In the genomic region with DNA sequence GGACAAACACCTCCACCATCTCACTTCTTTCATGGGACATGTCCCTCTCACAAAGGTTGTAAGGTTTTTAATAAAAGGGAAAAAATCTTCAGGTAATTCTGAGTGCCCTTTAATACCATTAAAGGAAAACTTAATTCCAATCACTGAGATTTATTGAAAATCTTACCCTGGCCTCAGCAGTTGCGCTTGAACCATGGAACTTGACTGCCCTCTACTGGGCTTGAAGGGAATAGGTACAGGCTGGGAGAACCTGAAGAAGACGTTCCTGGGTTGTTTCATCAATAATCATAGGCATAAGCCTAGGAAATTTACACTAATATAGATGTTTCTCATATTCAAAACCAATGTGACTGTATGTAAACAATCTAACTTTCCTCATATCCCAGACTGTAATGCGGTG, we compare ENCODE assay signal across 9 mouse cellular contexts.
A peak's percentile ranks its signal among the peaks of the same experiment; 100 is the strongest.
DNase-seq lines count a peak whose midpoint lies in the region; ATAC-seq and TF ChIP-seq lines count a peak whose summit lies in the region.
"Had no signal": no experiment of that assay in that cellular context is flagged by ENCODE, and none has a peak within 500 bp of the region (broad histone marks: within the 10 kb centered on the region; RNA-seq: fewer than 3 reads in every experiment).

No protein-coding gene starts in this region.

- peak; percentile 49 for TF ChIP-seq CTCF in ES-Bruce4 (IDR thresholded peaks at IDR 0.05; ENCODE audit: low read depth, low read length)
- peak; percentile 98 for TF ChIP-seq CTCF in layer of hippocampus, adult 2 months (conservative IDR thresholded peaks at IDR 0.05)
- peak; percentile 96 for TF ChIP-seq CTCF in stomach, postnatal 0 days (IDR thresholded peaks at IDR 0.05; ENCODE audit: low read depth)

- H3K9me3 ChIP-seq in ES-Bruce4 (replicated peaks; ENCODE audit: control insufficient read depth, insufficient read depth, low read length, poor library complexity, severe bottlenecking), result no peaks in the 10 kb centered on the region
- H3K9me3 ChIP-seq in stomach, postnatal 0 days (ENCODE audit: control insufficient read depth, low read length), result no peaks in the 10 kb centered on the region
- H3K9me3 ChIP-seq: heart, embryonic 15.5 days had no signal

- ATAC-seq in CD4-positive, CD25-positive, alpha-beta regulatory T cell, adult 4 months, result no peak
- ATAC-seq in megakaryocyte, adult 5-6 weeks (ENCODE audit: poor library complexity, severe bottlenecking), result peak; percentile 85
- no peak for ATAC-seq in stomach, postnatal 0 days (ENCODE audit: low FRiP score, low TSS enrichment)

- no peak for TF ChIP-seq EP300 in ES-Bruce4 (IDR thresholded peaks at IDR 0.05; ENCODE audit: insufficient read depth, low read depth, low read length)
- TF ChIP-seq EP300 in stomach, postnatal 0 days (optimal IDR thresholded peaks at IDR 0.05), result no peak

- H3K27ac ChIP-seq in ES-Bruce4 (ENCODE audit: insufficient read depth, low read length), result no peak overlapping the region
- H3K27ac ChIP-seq in layer of hippocampus, adult 2 months, result no peak overlapping the region
- no peak overlapping the region for H3K27ac ChIP-seq in stomach, postnatal 0 days (replicated peaks)
- H3K27ac ChIP-seq: heart, embryonic 15.5 days had no signal

- no peak for TF ChIP-seq POLR2A in ES-Bruce4 (IDR thresholded peaks at IDR 0.05; ENCODE audit: insufficient read depth, low read length)

- H3K9ac ChIP-seq in ES-Bruce4 (ENCODE audit: low read depth, poor library complexity, severe bottlenecking), result no peak overlapping the region
- no peak overlapping the region for H3K9ac ChIP-seq in stomach, postnatal 0 days (ENCODE audit: low read length)
- H3K9ac ChIP-seq: heart, embryonic 15.5 days had no signal

- H3K27me3 ChIP-seq in ES-Bruce4 (ENCODE audit: control insufficient read depth, insufficient read depth, low read length, poor library complexity, severe bottlenecking), result no peaks in the 10 kb centered on the region
- H3K27me3 ChIP-seq in stomach, postnatal 0 days (ENCODE audit: control insufficient read depth, insufficient read depth, low read length), result no peaks in the 10 kb centered on the region
- H3K27me3 ChIP-seq: heart, embryonic 15.5 days had no signal

- WGBS in stomach, postnatal 0 days, result 16% methylated on average over 3 of the region's 3 CpGs

- peak; percentile 4 for DNase-seq in CD4-positive, CD25-positive, alpha-beta regulatory T cell, adult 2 months (ENCODE audit: low read depth, low spot score)
- peak; percentile 74 to 78 for DNase-seq in cerebellum, postnatal 10 days
- DNase-seq in frontal cortex, postnatal 36 days (ENCODE audit: low spot score in 2 of 2), result peak; percentile 13 to 52
- DNase-seq in layer of hippocampus, adult 2 months (ENCODE audit: low spot score in 2 of 2), result peak; percentile 32 to 70
- peak; percentile 38 for DNase-seq in stomach, postnatal 0 days (ENCODE audit: low spot score)

- no peaks in the 10 kb centered on the region for H3K4me1 ChIP-seq in ES-Bruce4 (ENCODE audit: control insufficient read depth, insufficient read depth, low read length)
- H3K4me1 ChIP-seq in stomach, postnatal 0 days (replicated peaks; ENCODE audit: control insufficient read depth, insufficient read depth), result no peaks in the 10 kb centered on the region

- no peaks in the 10 kb centered on the region for H3K36me3 ChIP-seq in ES-Bruce4 (ENCODE audit: control insufficient read depth, insufficient read depth, low read length, poor library complexity, severe bottlenecking)
- no peaks in the 10 kb centered on the region for H3K36me3 ChIP-seq in stomach, postnatal 0 days (ENCODE audit: control insufficient read depth, insufficient read depth, low read length)
- H3K36me3 ChIP-seq: heart, embryonic 15.5 days had no signal

- H3K4me2 ChIP-seq in stomach, postnatal 0 days (replicated peaks; ENCODE audit: low read depth), result no peak overlapping the region
- H3K4me2 ChIP-seq: heart, embryonic 15.5 days had no signal

- no peak overlapping the region for H3K4me3 ChIP-seq in ES-Bruce4 (ENCODE audit: low read depth, low read length)
- no peak overlapping the region for H3K4me3 ChIP-seq in layer of hippocampus, adult 2 months
- H3K4me3 ChIP-seq in stomach, postnatal 0 days (ENCODE audit: low read depth, low read length), result no peak overlapping the region
- H3K4me3 ChIP-seq: heart, embryonic 15.5 days had no signal

Comparison
In these comparisons a context has a peak if more than half of its experiments do, and no peak if none do; other contexts are left out.
1. DNase-seq: peak in every context shown above with its lines; median percentile 76 in cerebellum, postnatal 10 days; 51 in layer of hippocampus, adult 2 months; 38 in stomach, postnatal 0 days; 32 in frontal cortex, postnatal 36 days; 4 in CD4-positive, CD25-positive, alpha-beta regulatory T cell, adult 2 months.